Mouse (Mus musculus) megakaryocyte, embryonic 14.5 days (primary cell): Measurements from ENCODE around the gene Serpinb6a.

ENCODE experiments used
- FLI1 ChIP-seq: IDR thresholded peaks from 2 replicates; pipeline ENCODE4 v1.6.1; 2012; ENCODE audit warnings: low read length, inconsistent platforms, mixed read lengths
- GATA1 ChIP-seq: IDR thresholded peaks from 3 replicates; pipeline ENCODE4 v1.6.1; 2012; ENCODE audit warnings: mixed read lengths, low read length, inconsistent platforms, borderline replicate concordance

DNA sequence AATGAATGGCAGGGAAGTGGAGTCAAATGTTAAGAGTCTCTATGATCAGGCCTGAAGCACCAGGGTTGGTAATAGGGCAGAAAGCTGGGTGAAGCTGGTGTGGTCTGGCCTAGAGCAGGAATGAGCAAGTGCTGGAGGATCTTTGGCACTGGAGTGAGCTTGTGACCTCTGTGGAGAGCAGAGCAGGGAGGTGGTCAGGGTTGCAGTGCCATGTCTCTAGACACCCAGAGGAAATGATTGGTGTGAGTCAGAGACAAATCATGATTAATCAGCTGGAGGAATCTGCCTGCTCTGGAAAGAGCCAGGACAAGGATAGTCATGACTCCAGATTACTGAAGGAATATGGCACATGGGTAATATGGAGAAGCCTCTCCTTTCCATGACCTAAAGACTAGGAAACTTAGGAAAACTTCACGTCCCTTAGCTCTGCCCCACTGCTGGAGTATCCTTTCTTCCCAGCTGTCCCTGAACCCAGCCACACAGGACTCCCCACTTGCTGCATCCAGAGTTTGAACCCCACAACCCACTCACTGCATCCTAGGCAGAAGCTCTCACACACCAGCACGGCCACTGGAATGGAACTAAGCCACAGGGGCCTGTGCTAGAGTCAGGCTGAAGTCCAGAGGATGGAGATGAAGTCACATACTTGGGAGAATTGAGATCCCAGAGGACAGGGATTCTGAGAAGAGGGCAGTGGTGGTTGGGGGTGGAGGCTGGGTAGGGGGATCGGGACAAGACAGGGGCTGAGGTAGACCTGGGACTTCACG, 51.1 kb downstream of the Serpinb6a start:
- TF ChIP-seq FLI1 (no peak), GATA1 (no peak)
